Mouse (Mus musculus) central nervous system, embryonic 18 days (tissue): ENCODE measurements around the gene Gm9733. TPM values are rescaled to one million over a fixed set of nuclear protein-coding genes. Genes with fewer than 3 reads are reported as not detected.

Experiments
- polyA plus RNA-seq: library from polyadenylated mRNA; depleted of rRNA; stranded (reverse); fragments of >200 nt; gene quantifications from 2 replicates; pipeline ENCODE4 v1.2.3, GENCODE M21; 2012; rRNA removed

Gm9733 gene
- not detected in 2 replicates for polyA plus RNA-seq

GRCm38 (mm10) chr3:15332063-15332462, at the start of gene Gm9733:
Gm9733 (minus strand) TSS chr3:15332302.

Other genes with a start within 250 kb of the Gm9733 start
- not detected in 2 replicates for gene Sirpb1a, start 94.2 kb upstream of the Gm9733 start, polyA plus RNA-seq
- 0.03 TPM in 1 of 2 replicates, not detected in the other for gene Sirpb1b, start 242.8 kb upstream of the Gm9733 start, polyA plus RNA-seq